9 mouse cellular contexts compared by ENCODE assay signal in the genomic region with DNA sequence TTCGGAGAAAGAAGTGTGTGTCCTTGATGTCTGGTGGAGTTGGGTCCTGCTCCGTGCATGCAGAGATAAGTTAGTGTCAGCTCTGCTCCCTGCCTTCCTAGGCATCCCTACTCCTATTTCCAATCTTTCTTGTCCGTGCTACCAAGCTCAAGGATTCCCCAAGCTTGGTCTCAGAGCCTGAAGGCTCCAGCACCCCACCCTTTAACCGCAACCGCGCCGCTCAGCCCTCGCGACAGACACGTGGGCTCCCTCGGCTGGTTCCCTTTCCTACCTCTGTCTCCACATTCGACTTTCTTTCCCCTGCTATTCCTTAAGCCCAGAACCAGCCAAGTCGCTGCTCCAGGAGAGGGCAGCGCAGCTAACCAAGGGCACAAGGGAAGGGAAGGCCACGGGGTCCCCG. TPM values are rescaled to one million over a fixed set of nuclear protein-coding genes. Genes with fewer than 3 reads are reported as not detected.
A peak's percentile ranks its signal among the peaks of the same experiment; 100 is the strongest.
DNase-seq lines count a peak whose midpoint lies in the region; ATAC-seq and TF ChIP-seq lines count a peak whose summit lies in the region.
"Had no signal": no experiment of that assay in that cellular context is flagged by ENCODE, and none has a peak within 500 bp of the region (broad histone marks: within the 10 kb centered on the region; RNA-seq: fewer than 3 reads in every experiment).

No protein-coding gene starts in this region.

- H3K4me3 ChIP-seq in heart, postnatal 0 days (ENCODE audit: low read depth, low read length): peak overlapping the region; percentile 42
- H3K4me3 ChIP-seq in embryonic facial prominence, embryonic 13.5 days: peak overlapping the region; percentile 43
- peak overlapping the region; percentile 46 for H3K4me3 ChIP-seq in intestine, embryonic 14.5 days (ENCODE audit: low read depth, low read length)
- peak overlapping the region; percentile 31; the same call in 1 of the 2 replicates for H3K4me3 ChIP-seq in midbrain, embryonic 14.5 days (replicated peaks; ENCODE audit: low read depth, low read length)

- no peak overlapping the region for H3K9ac ChIP-seq in heart, postnatal 0 days (replicated peaks; ENCODE audit: low read depth, low read length)
- no peak overlapping the region for H3K9ac ChIP-seq in embryonic facial prominence, embryonic 13.5 days
- H3K9ac ChIP-seq in intestine, embryonic 14.5 days (ENCODE audit: low read length): peak overlapping the region; percentile 68
- no peak overlapping the region; the same call in 1 of the 2 replicates for H3K9ac ChIP-seq in midbrain, embryonic 14.5 days (replicated peaks; ENCODE audit: low read length)

- H3K4me2 ChIP-seq in heart, postnatal 0 days (ENCODE audit: low read depth, low read length): peak overlapping the region; percentile 7
- H3K4me2 ChIP-seq in embryonic facial prominence, embryonic 13.5 days: peak overlapping the region; percentile 69
- no peak overlapping the region for H3K4me2 ChIP-seq in intestine, embryonic 14.5 days (ENCODE audit: low read length)
- H3K4me2 ChIP-seq in midbrain, embryonic 14.5 days (ENCODE audit: low read length): peak overlapping the region; percentile 54

- H3K4me1 ChIP-seq in heart, postnatal 0 days (ENCODE audit: control insufficient read depth, insufficient read depth): 0 out of 2 replicates have a peak, but pooled peaks cover 5% of the 10 kb centered on the region
- H3K4me1 ChIP-seq in embryonic facial prominence, embryonic 13.5 days: peaks cover 36% of the 10 kb centered on the region
- peaks cover 11% of the 10 kb centered on the region for H3K4me1 ChIP-seq in intestine, embryonic 14.5 days (replicated peaks; ENCODE audit: control insufficient read depth, insufficient read depth, low read length)
- H3K4me1 ChIP-seq in midbrain, embryonic 14.5 days (ENCODE audit: control insufficient read depth, insufficient read depth, low read length): peaks cover 15% of the 10 kb centered on the region; the same call in 1 of the 2 replicates

- peaks cover 97% of the 10 kb centered on the region for H3K27me3 ChIP-seq in heart, postnatal 0 days (ENCODE audit: control insufficient read depth, insufficient read depth, low read length)
- peaks cover 99% of the 10 kb centered on the region for H3K27me3 ChIP-seq in embryonic facial prominence, embryonic 13.5 days
- H3K27me3 ChIP-seq in intestine, embryonic 14.5 days (replicated peaks; ENCODE audit: control insufficient read depth, insufficient read depth, low read length): peaks cover 88% of the 10 kb centered on the region
- H3K27me3 ChIP-seq in midbrain, embryonic 14.5 days (ENCODE audit: control insufficient read depth, insufficient read depth, low read length): peaks cover 89% of the 10 kb centered on the region

- no peak for ATAC-seq in heart, postnatal 0 days (ENCODE audit: insufficient read depth, low read depth)
- ATAC-seq in embryonic facial prominence, embryonic 13.5 days (ENCODE audit: insufficient number of reproducible peaks, insufficient read depth, low FRiP score, low TSS enrichment, low read depth): no peak
- ATAC-seq in intestine, embryonic 14.5 days (replicated peaks; ENCODE audit: low FRiP score, low TSS enrichment, low read depth): no peak
- ATAC-seq in midbrain, embryonic 14.5 days (ENCODE audit: low FRiP score, low TSS enrichment): no peak

- H3K27ac ChIP-seq in heart, postnatal 0 days (ENCODE audit: low read depth): no peak overlapping the region
- no peak overlapping the region for H3K27ac ChIP-seq in embryonic facial prominence, embryonic 13.5 days
- peak overlapping the region; percentile 80; the same call in 1 of the 2 replicates for H3K27ac ChIP-seq in intestine, embryonic 14.5 days (ENCODE audit: low read depth)
- no peak overlapping the region for H3K27ac ChIP-seq in midbrain, embryonic 14.5 days (replicated peaks; ENCODE audit: low read depth, low read length)
- H3K27ac ChIP-seq: layer of hippocampus, adult 2 months had no signal

- H3K9me3 ChIP-seq in heart, postnatal 0 days (replicated peaks; ENCODE audit: control insufficient read depth, low read length): no peaks in the 10 kb centered on the region
- H3K9me3 ChIP-seq in embryonic facial prominence, embryonic 13.5 days: no peaks in the 10 kb centered on the region
- no peaks in the 10 kb centered on the region for H3K9me3 ChIP-seq in intestine, embryonic 14.5 days (ENCODE audit: control insufficient read depth, low read length)
- no peaks in the 10 kb centered on the region for H3K9me3 ChIP-seq in midbrain, embryonic 14.5 days (ENCODE audit: control insufficient read depth, low read length)

- no peaks in the 10 kb centered on the region for H3K36me3 ChIP-seq in heart, postnatal 0 days (replicated peaks; ENCODE audit: control insufficient read depth, insufficient read depth, low read length)
- H3K36me3 ChIP-seq in embryonic facial prominence, embryonic 13.5 days: no peaks in the 10 kb centered on the region
- H3K36me3 ChIP-seq in intestine, embryonic 14.5 days (ENCODE audit: control insufficient read depth, insufficient read depth, low read length): no peaks in the 10 kb centered on the region
- H3K36me3 ChIP-seq in midbrain, embryonic 14.5 days (ENCODE audit: control insufficient read depth, insufficient read depth, low read length): no peaks in the 10 kb centered on the region

- 3% methylated on average over 16 of the region's 16 CpGs for WGBS in heart, postnatal 0 days
- 1% methylated on average over 16 of the region's 16 CpGs for WGBS in embryonic facial prominence, embryonic 13.5 days
- WGBS in intestine, embryonic 14.5 days: 3% methylated on average over 16 of the region's 16 CpGs
- 3% methylated on average over 16 of the region's 16 CpGs for WGBS in midbrain, embryonic 14.5 days

- no peak for TF ChIP-seq EP300 in heart, postnatal 0 days (IDR thresholded peaks at IDR 0.05; ENCODE audit: low read depth)

- no peak for TF ChIP-seq CTCF in heart, postnatal 0 days (IDR thresholded peaks at IDR 0.05; ENCODE audit: low read depth)

- DNase-seq in heart, postnatal 0 days (ENCODE audit: low spot score): no peak
- no peak for DNase-seq in heart, adult 8-10 months (ENCODE audit: low spot score)
- DNase-seq in intestine, embryonic 14.5 days (ENCODE audit: low spot score): no peak
- peak; percentile 17 for DNase-seq in midbrain, embryonic 14.5 days
- DNase-seq in adrenal gland, postnatal 25 days: no peak
- no peak for DNase-seq in gastrocnemius, postnatal 25 days
- DNase-seq in urinary bladder, postnatal 25 days (ENCODE audit: low spot score): no peak

RNA-seq across cellular contexts. Expression of gene Ihh, which starts 1.4 kb away (rescaled TPM):
- total RNA-seq in heart, postnatal 0 days (2014; rRNA removed; ENCODE audit: low replicate concordance): 0.35 TPM in 1 of 2 replicates, not detected in the other
- 0.05 TPM in 2 replicates for polyA plus RNA-seq in heart, postnatal 0 days (2015; fragmentation: Nextera tagmentation; extraction: Ambion mirVana)
- under 1 TPM in 1 of 4 experiments, not detected in 3; 0.24 TPM for total RNA-seq in heart, adult 8-10 months (2022)
- polyA plus RNA-seq in embryonic facial prominence, embryonic 13.5 days (2015; fragmentation: Nextera tagmentation; extraction: Ambion mirVana): 0.83 and 0.89 TPM in 2 replicates
- 28.8 and 33.7 TPM in 2 replicates for polyA plus RNA-seq in intestine, embryonic 14.5 days (2014; fragmentation: Nextera tagmentation; extraction: Ambion mirVana)
- 0.16 TPM in 1 of 2 replicates, not detected in the other for polyA plus RNA-seq in midbrain, embryonic 14.5 days (2014; fragmentation: Nextera tagmentation; extraction: Ambion mirVana)
- 0.24 TPM in 1 of 2 replicates, not detected in the other for total RNA-seq in adrenal gland, postnatal 25 days (2021)
- total RNA-seq in gastrocnemius, postnatal 25 days (2021): under 1 TPM in 1 of 2 experiments, not detected in 1; 0.15 TPM

RNA-seq across cellular contexts. Expression of gene Cfap65, which starts 14.7 kb away (rescaled TPM):
- 0.04 TPM in 1 of 2 replicates, not detected in the other for total RNA-seq in heart, postnatal 0 days (2014; rRNA removed; ENCODE audit: low replicate concordance)
- 0.05 TPM in 1 of 2 replicates, not detected in the other for polyA plus RNA-seq in heart, postnatal 0 days (2015; fragmentation: Nextera tagmentation; extraction: Ambion mirVana)
- not detected for total RNA-seq in heart, adult 8-10 months (2022)
- 0.07 TPM in 1 of 2 replicates, not detected in the other for polyA plus RNA-seq in embryonic facial prominence, embryonic 13.5 days (2015; fragmentation: Nextera tagmentation; extraction: Ambion mirVana)
- 0.15 and 0.27 TPM in 2 replicates for polyA plus RNA-seq in intestine, embryonic 14.5 days (2014; fragmentation: Nextera tagmentation; extraction: Ambion mirVana)
- 0.13 and 0.34 TPM in 2 replicates for polyA plus RNA-seq in midbrain, embryonic 14.5 days (2014; fragmentation: Nextera tagmentation; extraction: Ambion mirVana)
- total RNA-seq in adrenal gland, postnatal 25 days (2021): 0.06 TPM in 1 of 2 replicates, not detected in the other
- not detected for total RNA-seq in gastrocnemius, postnatal 25 days (2021)

RNA-seq across cellular contexts. Expression of gene Cryba2, which starts 57.1 kb away (rescaled TPM):
- total RNA-seq in heart, postnatal 0 days (2014; rRNA removed; ENCODE audit: low replicate concordance): not detected in 2 replicates
- not detected in 2 replicates for polyA plus RNA-seq in heart, postnatal 0 days (2015; fragmentation: Nextera tagmentation; extraction: Ambion mirVana)
- not detected for total RNA-seq in heart, adult 8-10 months (2022)
- polyA plus RNA-seq in embryonic facial prominence, embryonic 13.5 days (2015; fragmentation: Nextera tagmentation; extraction: Ambion mirVana): not detected in 2 replicates
- polyA plus RNA-seq in intestine, embryonic 14.5 days (2014; fragmentation: Nextera tagmentation; extraction: Ambion mirVana): 2.5 TPM in 1 of 2 replicates, not detected in the other
- polyA plus RNA-seq in midbrain, embryonic 14.5 days (2014; fragmentation: Nextera tagmentation; extraction: Ambion mirVana): 0.77 TPM in 1 of 2 replicates, not detected in the other
- total RNA-seq in adrenal gland, postnatal 25 days (2021): 2.2 TPM in 1 of 2 replicates, not detected in the other
- total RNA-seq in gastrocnemius, postnatal 25 days (2021): not detected
- total RNA-seq: layer of hippocampus, adult 2 months had no signal
